Mouse (Mus musculus) frontal cortex, adult (tissue): ENCODE measurements around the gene Zfp629.
"Not testable (repeated sequence)": the region's sequence is repeated elsewhere in the genome, so short reads cannot be mapped to it uniquely, and the experiment has no call there.

Source experiments
- ATAC-seq: cut with Nextera tagmentation; 2 replicates; pipeline ENCODE4 v1.9.2; 2017; ENCODE audit warnings: mild to moderate bottlenecking, moderate library complexity, mixed read lengths; ENCODE audit not compliant: low TSS enrichment

Zfp629 gene

GRCm38 (mm10) chr7:127614891-127615843, at the start of gene Zfp629:
Gene Zfp629 (minus strand): TSS chr7:127615797.
- ATAC-seq: peak; percentile 70; the same call in 1 of the 2 replicates

- ATAC-seq: no peak
Measured at GRCm38 (mm10) chr7:127662926-127663325, 47.3 kb upstream of the Zfp629 start.

- ATAC-seq: no peak
Measured at GRCm38 (mm10) chr7:127661833-127662232, 46.2 kb upstream of the Zfp629 start.

- no peak for ATAC-seq
Measured at GRCm38 (mm10) chr7:127660882-127661281, 45.3 kb upstream of the Zfp629 start.

- ATAC-seq: no peak
Measured at GRCm38 (mm10) chr7:127656946-127657345, 41.3 kb upstream of the Zfp629 start.

GRCm38 (mm10) chr7:127654318-127654717, 38.7 kb upstream of the Zfp629 start:
- ATAC-seq: no peak

GRCm38 (mm10) chr7:127652050-127652449, 36.5 kb upstream of the Zfp629 start:
- no peak for ATAC-seq

GRCm38 (mm10) chr7:127651624-127652023, 36.0 kb upstream of the Zfp629 start:
- no peak for ATAC-seq

- ATAC-seq: no peak
Measured at GRCm38 (mm10) chr7:127649206-127649605, 33.6 kb upstream of the Zfp629 start.

GRCm38 (mm10) chr7:127648516-127649201, 33.1 kb upstream of the Zfp629 start:
- no peak for ATAC-seq

- not testable (repeated sequence) for ATAC-seq
Measured at GRCm38 (mm10) chr7:127647576-127647975, 32.0 kb upstream of the Zfp629 start.

GRCm38 (mm10) chr7:127646363-127646762, 30.8 kb upstream of the Zfp629 start:
- no peak for ATAC-seq

- no peak for ATAC-seq
Measured at GRCm38 (mm10) chr7:127642254-127642653, 26.7 kb upstream of the Zfp629 start.

- ATAC-seq: no peak; the same call in 1 of the 2 replicates
Measured at GRCm38 (mm10) chr7:127641260-127641659, 25.7 kb upstream of the Zfp629 start.

- peak; percentile 97 for ATAC-seq
Measured at GRCm38 (mm10) chr7:127636963-127637362, 21.4 kb upstream of the Zfp629 start.

- ATAC-seq: no peak
Measured at GRCm38 (mm10) chr7:127631416-127631815, 15.8 kb upstream of the Zfp629 start.

GRCm38 (mm10) chr7:127628646-127629045, 13.0 kb upstream of the Zfp629 start:
- no peak for ATAC-seq

GRCm38 (mm10) chr7:127626471-127626870, 10.9 kb upstream of the Zfp629 start:
- ATAC-seq: no peak

- ATAC-seq: no peak
Measured at GRCm38 (mm10) chr7:127626039-127626438, 10.4 kb upstream of the Zfp629 start.

GRCm38 (mm10) chr7:127618402-127618801, 2.8 kb upstream of the Zfp629 start:
- not testable (repeated sequence) for ATAC-seq

GRCm38 (mm10) chr7:127617962-127618361, 2.4 kb upstream of the Zfp629 start:
- no peak for ATAC-seq

- ATAC-seq: no peak
Measured at GRCm38 (mm10) chr7:127616881-127617280, 1.3 kb upstream of the Zfp629 start.

- no peak for ATAC-seq
Measured at GRCm38 (mm10) chr7:127616336-127616735, 739 bp upstream of the Zfp629 start.
